Mouse (Mus musculus): ENCODE data around the gene Nipsnap1.
A peak's percentile ranks its signal among the peaks of the same experiment; 100 is the strongest.

Nipsnap1 gene

GRCm38 (mm10) chr11:4874551-4874950, 800 bp downstream of the Nipsnap1 start:
- DNase-seq: peak in 1 of 2 experiments; percentile 14

GRCm38 (mm10) chr11:4881087-4881486, 7.3 kb downstream of the Nipsnap1 start:
- no peak for DNase-seq

GRCm38 (mm10) chr11:4882892-4883627, 9.3 kb downstream of the Nipsnap1 start:
- DNase-seq: no peak

- peak; percentile 58 to 63 for DNase-seq
Measured at GRCm38 (mm10) chr11:4885385-4885903, 11.7 kb downstream of the Nipsnap1 start.

- no peak for DNase-seq
Measured at GRCm38 (mm10) chr11:4886987-4887386, 13.2 kb downstream of the Nipsnap1 start.

GRCm38 (mm10) chr11:4894848-4895816, 21.4 kb downstream of the Nipsnap1 start, which contains the start of gene Thoc5:
Gene Thoc5 (plus strand): TSS chr11:4895320.
- DNase-seq: peak; percentile 83 to 86

- DNase-seq: no peak
Measured at GRCm38 (mm10) chr11:4900437-4900836, 26.7 kb downstream of the Nipsnap1 start.

- no peak for DNase-seq
Measured at GRCm38 (mm10) chr11:4901956-4902355, 28.2 kb downstream of the Nipsnap1 start.

GRCm38 (mm10) chr11:4906231-4906630, 32.5 kb downstream of the Nipsnap1 start:
- no peak for DNase-seq

- peak; percentile 62 to 66 for DNase-seq
Measured at GRCm38 (mm10) chr11:4916068-4916467, 42.3 kb downstream of the Nipsnap1 start.

GRCm38 (mm10) chr11:4921281-4921680, 47.5 kb downstream of the Nipsnap1 start:
- peak; percentile 25 to 31 for DNase-seq

- no peak for DNase-seq
Measured at GRCm38 (mm10) chr11:4921751-4922150, 48.0 kb downstream of the Nipsnap1 start.

- DNase-seq: no peak
Measured at GRCm38 (mm10) chr11:4927224-4927623, 53.5 kb downstream of the Nipsnap1 start.

- DNase-seq: peak in 1 of 2 experiments; percentile 17
Measured at GRCm38 (mm10) chr11:4931009-4931601, 57.4 kb downstream of the Nipsnap1 start.

- no peak for DNase-seq
Measured at GRCm38 (mm10) chr11:4936243-4936642, 62.5 kb downstream of the Nipsnap1 start.
